Mouse (Mus musculus): ENCODE results near the gene Fam53b. TPM values are rescaled to one million over a fixed set of nuclear protein-coding genes. Genes with fewer than 3 reads are reported as not detected.
A peak's percentile ranks its signal among the peaks of the same experiment; 100 is the strongest.

Gene Fam53b
- total RNA-seq, 4 experiments from 2014 or later: 48.8 to 61.1 (median 54.6) TPM

DNA sequence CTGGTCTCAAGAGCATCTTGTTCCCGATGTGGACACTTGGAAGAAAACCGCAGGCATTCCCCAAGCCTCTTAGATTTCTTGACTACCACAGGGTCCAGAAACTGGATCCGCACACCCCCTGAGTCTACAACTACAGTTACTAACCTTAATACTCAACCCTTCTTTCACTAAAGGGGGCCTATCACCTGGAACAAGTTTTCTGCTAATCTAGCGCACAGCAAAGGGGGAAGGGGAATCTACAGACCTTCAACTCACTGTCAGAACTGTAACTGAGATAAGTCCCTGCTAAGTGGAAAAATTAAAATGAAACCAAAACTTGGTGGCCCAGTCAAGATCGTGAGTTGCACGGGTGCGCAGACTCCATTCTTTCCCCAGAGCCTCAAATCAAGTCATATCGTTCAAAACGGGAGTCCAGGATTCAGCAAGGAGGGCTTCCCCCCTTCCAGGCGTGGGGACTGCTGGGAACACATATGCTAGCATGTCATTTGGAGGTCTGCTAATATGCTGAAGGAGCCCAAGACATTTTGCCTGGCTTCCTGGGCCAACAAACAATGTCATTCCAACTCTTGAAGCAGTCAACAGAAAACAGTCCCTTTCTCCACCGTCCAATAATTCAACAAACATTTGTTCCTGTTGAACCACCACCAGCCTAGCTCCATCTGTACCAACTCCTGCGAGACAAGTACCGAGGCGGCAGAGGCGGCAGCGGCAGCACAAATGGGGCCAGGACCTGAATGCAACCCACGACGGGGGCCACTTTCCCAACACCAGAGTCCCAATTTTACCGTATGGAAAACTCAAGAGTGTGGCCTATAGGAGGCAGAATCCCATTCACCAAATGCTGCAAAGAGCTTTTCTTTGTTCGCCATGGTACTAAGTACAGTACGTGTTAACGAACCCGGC is 1.7 kb downstream of the Fam53b start:
- DNase-seq (ENCODE audit: low spot score in 2 of 2): no peak

DNA sequence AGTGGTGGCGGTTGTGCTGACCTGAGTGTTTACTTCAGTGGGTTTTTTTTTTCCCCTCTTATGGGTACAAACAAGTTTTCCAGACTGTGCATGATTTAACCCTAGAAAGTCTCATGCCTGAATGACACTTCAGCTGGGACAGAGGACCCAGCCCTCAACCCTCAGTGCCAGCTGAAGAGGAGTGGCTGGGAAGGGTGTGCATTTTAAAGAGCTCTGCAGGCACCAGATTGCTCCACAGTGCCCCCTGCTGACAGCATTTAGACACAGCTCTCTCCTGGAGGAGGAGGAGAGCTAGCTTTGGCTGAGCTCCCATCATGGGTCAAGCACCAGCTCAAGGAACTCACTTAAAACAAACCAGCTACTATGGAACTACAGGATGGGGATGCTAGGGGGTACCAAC is 2.8 kb downstream of the Fam53b start:
- peak; percentile 86 to 92 for DNase-seq (ENCODE audit: low spot score in 2 of 2)

DNA sequence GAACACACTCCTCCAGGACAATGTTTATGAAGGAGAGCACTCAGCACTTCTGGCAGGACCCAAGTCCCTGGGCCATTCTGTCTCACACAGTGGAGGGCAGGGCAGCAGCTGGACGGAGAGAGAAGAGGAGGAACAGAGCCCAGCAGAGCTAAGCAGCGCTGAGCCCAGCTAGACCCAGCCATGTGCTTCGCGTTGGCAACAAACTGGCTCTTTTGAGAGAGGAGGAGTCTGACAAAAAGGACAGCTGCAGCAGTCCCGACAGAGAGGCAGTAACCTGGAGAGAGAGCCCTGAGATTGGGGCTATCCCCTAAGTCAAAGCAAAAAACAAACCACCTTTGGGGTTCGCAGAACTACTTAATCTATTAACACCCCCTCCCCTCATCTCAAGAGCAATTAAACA is 3.3 kb downstream of the Fam53b start:
- DNase-seq (ENCODE audit: low spot score in 2 of 2): peak; percentile 68 to 80

DNA sequence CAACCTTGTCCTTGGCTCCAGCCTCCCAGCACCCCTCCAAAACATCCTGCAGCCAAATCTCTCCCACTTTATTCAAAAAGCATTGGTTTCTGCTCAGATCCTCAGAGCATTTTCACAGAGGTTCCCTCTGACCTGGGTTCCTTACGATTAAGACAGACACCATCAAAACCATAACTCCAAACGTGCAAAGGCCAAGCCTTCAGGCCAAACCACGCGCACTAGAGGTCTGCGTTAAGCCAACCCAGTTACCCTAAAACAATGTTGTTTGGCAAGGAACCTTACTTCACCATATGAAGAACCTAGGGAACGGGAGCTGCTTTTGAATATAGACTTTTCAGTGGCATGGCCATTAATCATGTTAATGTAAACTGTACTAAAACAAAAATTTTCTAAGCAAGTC is 4.0 kb downstream of the Fam53b start:
- no peak for DNase-seq (ENCODE audit: low spot score in 2 of 2)

DNA sequence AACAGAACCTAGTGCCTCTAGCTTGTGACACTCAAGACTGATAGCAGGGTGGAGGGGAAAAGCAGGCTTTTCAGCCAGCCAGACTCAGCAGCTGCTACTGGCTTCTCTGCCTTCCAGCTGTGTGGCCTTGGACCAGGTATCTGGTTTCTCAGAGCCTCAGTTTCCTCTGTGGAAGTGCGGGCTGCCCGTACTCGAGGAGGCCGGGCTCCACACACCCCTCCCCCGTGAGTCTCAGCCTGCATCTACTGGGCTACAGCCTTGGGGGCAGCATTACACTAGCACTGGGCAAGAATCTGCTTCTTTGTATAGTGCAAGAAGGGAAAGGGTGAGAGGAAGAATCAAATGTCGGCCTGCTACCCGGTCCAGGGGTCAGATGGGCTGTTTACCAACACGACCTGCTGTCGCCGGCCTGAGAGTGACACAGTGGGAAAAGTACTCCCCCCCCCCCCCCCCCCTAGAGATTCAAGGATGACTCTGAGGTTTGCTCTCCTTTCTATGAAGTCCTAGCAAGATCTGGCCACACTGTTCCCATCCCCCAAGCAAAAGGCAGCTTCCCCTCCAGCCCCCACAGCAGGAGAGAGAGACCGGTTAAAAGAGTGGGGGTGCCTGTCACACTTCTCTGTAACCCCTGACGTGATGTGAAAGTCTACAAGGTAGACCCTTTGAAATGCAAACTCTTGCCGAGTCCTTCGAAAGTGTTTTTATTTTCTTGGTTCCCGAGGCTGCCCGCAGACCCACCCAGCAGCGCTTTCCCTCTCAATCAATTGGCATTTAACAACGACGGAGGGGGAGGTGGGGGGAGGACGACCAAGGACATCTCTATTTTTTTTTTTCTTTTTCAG is 4.6 kb downstream of the Fam53b start:
- DNase-seq (ENCODE audit: low spot score in 2 of 2): no peak

DNA sequence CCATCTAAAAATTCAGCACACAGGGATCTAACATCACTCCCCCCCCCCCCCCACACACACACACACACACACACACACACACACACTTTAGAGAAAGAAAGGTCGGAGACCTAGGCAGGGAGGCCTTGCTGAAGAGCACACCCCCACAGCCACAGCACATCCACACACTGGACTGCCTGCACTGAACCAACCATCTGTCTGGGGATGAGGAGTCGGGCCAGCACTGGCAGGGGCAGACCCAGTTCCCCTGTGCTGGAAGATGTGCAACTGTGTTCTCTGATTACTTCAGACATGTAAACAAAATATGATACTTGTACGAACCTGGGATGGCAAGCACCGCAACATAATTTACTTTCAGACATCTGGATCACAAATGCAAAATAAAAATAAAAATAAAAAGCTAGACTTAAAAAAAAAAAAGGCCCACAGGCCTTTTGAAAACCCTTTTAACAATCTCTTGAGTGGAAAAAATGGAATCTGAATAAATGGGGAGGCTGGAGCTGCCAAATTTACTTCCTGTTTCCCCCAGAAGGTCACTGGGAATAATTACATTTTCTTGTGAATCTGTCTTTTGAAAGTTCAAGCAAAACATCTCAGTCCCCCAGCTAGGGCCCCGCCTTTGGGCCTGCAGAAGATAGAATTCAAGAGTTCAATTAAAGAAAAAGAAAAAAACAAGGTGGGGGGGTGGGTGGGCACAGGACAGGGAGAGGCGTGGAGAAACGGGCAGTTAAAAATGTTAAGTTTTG is 5.5 kb downstream of the Fam53b start:
- DNase-seq (ENCODE audit: low spot score in 2 of 2): no peak

DNA sequence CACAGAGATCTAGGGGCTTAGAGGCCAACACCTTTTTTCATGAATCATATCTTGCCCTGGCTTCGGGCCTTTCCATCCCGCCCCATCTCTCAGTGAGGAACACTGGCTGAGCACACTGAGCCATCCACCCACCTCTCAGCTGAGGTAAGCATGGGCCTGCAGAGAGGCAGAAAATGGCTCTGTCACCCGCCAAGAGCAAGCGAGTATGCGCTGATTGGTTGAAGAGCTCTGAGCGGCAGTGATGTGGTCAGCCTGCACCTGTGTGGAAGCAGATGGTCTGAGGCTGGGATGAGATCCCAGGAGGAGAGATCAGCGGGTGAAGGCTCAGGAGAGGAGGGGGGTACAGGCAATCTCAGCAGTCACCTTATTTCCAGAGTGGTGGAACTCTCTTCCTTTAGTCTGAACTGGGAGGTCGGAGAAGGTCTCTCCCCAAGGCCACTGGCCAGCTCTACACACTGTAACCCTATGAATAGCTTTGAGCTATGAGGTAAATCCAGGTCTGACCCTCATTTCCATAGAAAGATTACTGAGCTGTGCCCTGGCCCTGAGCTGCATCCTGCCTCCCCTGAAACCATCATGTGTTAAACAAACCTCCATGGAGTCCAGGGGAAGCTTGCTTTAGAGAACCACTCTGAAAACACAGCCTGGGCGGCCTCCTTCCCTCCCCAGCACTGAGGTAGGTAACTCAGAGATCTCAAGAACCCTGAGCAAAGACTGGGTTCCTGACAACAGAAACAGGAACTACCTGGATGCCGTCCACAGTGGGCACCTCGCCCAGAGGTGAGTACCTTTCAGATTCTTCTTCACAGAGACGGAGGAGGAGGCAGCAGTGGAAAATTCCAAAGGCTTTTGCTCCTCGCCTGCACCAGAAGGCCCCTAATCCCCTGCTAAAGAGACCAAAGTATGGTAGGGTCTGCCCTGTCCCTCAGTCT is 6.5 kb downstream of the Fam53b start:
- no peak for DNase-seq (ENCODE audit: low spot score in 2 of 2)

DNA sequence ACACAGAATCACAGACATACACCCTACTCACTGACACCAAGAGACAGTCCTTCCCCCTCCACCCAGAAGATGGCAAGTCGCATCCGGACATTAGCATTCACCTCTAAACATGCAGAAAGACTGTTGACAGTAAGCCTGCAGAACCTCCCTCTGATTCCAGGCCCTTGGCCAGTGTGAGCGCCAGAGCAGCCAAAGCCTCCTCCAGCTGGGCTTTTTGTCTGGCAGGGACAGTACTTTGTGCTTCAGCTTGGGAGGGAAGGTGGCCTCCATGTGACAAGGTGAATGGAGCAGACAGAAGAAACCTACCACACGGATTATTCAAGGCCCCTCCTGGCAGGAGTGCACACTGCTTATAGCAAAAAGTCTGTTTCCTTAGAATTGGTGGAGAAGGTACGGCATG is 7.4 kb downstream of the Fam53b start:
- DNase-seq (ENCODE audit: low spot score in 2 of 2): peak in 1 of 2 experiments; percentile 28

DNA sequence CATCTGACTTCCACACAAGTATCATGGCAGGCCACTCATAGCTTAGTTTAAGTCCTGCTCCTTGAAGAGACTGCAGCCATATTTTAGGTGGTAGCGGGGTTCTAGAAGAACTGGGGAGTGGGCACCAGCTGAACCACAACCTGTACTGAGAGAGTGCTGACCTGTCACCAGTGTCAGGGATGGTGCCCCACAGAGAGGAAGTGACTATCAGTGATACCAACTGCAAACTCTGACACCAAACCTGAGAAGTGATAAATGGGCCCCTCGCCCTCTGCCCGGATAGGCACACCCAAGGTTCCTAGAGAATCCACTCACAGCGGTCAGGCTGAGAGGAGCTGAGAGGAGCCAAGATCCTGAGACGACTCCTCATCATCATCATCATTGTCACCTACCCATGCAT is 8.7 kb downstream of the Fam53b start:
- DNase-seq (ENCODE audit: low spot score in 2 of 2): no peak

DNA sequence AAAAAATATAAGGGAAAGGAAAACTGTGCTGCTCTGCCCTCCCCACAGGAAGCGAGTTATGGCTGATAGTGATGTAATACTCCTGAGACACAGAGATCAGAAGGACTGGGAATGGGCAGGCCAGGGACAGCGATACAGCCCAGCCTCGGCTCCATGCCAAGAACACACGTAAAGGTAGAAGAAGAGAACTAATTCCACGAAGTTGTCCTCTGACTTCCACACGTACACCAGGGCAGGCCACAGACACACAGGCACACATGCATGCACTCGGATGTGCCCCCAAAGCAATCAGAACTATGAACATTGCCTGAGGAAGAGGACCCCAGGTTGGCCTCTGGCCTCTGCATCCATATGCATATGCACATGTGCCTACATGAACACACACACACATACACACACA is 9.2 kb downstream of the Fam53b start:
- no peak for DNase-seq (ENCODE audit: low spot score in 2 of 2)

DNA sequence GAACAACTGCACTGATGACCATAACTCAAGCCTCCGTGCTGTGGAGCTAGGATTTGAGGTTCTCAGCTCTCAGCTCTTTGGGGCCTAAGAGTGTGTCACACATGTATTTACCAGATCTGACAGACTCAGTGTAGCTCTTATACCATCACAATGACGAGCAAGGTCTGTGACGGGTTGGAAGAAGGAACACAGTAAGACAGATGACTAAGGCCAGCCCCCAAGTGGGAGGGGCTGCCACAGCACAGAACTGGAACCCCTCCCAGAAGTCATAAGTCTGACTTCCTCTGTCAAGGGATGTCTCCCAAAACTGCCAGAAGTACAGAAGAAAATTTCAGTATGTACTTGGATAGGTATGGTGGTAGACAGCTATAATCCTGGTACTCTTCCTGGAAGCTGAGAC is 9.7 kb downstream of the Fam53b start:
- DNase-seq (ENCODE audit: low spot score in 2 of 2): no peak

DNA sequence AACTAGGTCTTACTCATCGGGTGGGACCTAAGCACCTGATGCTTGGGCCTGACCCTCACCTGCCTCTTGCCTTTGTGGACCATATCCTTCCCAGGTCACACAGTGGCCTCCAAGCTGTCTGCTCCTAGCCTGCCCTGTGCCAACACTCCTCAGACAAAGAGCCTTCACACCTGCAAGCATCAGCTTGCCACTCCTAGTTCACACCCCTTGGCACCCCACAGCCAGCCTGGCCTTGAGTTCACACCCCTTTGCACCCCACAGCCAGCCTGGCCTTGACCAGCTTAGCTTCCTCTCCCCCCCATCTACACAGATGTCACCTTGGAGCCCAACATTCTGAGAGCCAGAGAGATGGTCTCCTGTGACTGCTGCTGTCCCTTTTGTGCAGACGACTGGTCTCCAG is 10.3 kb downstream of the Fam53b start:
- DNase-seq (ENCODE audit: low spot score in 2 of 2): no peak

DNA sequence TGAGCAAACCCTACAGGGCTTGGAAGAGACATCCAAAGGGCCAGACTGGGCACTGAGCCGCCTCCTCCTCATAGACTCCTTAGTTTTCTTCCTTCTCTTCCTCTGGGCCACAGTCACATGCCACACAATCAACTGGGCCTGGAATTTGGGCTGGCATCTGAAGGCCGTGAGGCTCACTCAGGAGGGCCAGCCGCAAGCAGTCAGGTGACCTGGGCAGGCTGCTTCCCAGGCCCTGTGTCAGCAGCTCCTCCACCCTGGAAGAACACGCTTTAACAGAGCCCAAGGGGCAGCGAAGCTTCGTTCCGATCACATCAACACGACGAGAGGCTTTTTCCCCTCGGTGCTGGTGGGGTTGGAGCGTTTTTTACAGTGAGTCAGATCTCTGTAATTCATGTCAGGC is 11.0 kb downstream of the Fam53b start:
- DNase-seq (ENCODE audit: low spot score in 2 of 2): no peak

DNA sequence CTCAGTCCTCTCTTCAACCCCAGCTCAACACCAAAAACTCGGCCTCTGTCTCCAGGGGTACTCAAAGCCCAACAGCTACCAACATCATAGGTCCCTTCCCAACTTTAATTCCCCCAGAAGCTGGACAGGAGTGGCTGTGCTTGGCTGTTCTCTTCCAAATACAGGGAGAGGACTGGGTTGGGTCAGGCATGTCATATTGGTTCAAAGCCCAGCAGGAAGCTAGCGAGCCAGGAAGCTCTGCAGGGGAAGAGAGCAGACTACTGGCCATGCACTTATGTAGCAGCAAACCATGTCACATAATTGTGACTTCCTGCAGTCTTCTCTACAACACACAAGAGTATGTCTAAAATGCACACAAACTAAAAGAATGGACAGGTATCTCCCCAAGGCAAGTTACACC is 11.6 kb downstream of the Fam53b start:
- DNase-seq (ENCODE audit: low spot score in 2 of 2): no peak

DNA sequence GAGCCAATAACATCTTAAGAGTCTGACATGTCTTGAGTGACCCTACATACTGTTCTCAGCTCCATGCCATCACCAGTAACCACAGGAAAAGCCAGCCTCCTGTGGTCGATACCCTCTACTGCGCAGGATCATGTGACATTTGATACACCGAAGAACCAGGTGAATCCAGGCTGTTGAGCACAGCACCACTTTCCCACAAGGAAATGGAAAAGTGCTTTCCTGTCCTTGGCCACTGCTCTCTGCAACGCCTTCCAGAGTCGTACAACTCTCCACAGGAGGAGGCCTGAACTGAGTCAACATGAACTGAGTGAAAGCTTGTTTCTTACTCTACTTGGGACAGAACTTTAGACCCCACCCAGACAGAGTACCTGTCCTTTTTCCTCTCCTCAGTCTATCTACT is 12.2 kb downstream of the Fam53b start:
- no peak for DNase-seq (ENCODE audit: low spot score in 2 of 2)

DNA sequence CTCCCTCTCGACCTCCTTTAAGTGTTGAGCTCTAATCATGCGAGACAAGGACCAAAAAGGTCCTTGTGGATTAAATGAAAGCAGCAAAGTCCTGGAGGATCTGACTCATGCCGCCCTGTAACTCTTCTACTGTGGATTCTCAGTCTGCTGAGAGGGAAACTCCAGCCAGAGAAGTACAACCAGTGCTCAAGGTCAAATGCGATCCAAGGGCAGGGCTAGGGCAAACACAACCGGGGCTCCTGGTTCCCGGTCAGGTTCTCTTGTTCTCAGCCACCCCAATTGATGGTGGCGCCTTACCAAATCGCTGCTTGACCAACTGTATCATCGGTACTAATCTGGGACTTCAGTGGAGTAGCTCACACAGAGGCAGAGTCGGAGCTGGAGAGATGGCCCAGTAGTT is 12.8 kb downstream of the Fam53b start:
- DNase-seq (ENCODE audit: low spot score in 2 of 2): no peak

DNA sequence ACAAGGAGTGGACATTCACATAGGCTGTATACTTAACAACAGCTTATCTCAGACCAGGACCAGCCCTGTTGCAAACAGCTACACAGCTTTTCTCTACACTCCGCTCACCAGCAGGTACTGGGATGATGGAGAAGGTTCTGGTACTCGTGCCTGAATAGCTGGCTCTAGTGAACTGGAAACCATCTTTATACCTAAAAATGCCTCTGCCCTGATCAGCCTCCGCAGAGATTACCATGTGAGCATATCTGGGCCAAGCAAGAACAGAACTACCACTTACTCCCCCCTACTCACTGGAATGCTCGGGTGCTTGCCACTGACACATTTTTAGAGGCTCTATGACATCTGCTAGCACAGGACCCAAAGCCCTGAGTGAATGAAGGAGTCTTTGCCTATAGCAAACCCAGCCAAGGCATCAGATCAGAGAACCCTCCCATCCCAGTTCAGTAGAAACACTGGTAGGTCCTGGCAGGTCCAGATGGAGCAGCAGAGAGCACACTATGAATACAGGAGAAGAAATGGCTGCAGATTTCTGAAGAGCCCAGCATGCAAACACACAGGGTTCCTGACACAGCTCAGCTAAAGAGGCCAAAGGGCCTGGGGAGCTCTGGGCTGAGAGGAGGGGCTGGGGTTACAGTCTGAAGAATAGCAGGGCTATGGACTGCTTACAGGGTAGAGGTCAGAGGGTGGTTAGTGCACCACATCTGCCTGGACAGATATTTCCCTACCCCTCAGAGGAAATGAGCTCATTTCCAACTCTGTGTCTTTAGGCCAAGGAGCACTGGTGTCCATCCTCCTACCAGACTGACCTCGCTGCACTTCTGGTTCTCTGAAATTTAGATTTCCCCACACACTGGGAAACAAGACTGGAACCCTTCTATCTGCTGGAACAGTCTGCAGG is 14.3 kb downstream of the Fam53b start:
- no peak for DNase-seq (ENCODE audit: low spot score in 2 of 2)

DNA sequence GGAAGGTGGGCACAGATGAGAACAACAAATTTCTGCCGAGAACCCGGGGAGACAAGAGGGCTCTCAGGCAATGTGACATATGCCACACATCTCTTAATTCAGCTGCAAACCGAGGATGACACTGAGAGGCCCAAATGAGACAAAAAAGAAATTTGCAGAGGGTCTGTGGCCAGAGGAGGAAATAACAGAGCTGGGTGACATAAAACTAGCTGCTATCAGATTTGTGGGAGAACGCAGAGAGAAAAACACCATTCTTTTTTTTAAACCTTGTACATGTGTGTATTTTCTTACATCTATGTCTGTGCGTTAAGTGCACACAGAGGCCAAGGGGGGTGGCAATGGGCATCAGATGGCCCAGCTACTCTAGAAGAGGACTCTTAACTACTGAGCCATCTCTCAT is 18.5 kb downstream of the Fam53b start:
- DNase-seq (ENCODE audit: low spot score in 2 of 2): no peak

DNA sequence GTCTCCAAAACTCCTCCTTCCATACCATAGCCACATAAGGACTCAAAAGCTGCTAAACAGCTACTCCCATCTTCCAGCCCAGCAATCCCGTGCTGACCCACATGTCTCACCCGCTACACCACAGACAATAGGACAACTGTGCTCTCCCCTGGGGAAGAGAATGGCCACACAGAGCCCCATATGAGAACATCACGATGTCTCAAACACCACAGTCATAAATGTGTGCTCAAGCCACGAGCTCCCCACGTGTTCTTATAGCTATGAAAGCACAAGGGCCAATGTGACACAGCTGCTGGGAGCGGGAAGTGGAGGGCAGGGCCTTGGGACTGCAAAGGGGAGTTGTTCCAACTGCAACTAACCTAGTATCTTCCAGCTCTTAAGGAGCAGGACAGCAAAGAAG is 20.2 kb downstream of the Fam53b start:
- DNase-seq (ENCODE audit: low spot score in 2 of 2): peak; percentile 51 to 74

Data from layer of hippocampus, adult 8-10 months (tissue).